ENCODE assay signal across 10 mouse cellular contexts in the genomic region with DNA sequence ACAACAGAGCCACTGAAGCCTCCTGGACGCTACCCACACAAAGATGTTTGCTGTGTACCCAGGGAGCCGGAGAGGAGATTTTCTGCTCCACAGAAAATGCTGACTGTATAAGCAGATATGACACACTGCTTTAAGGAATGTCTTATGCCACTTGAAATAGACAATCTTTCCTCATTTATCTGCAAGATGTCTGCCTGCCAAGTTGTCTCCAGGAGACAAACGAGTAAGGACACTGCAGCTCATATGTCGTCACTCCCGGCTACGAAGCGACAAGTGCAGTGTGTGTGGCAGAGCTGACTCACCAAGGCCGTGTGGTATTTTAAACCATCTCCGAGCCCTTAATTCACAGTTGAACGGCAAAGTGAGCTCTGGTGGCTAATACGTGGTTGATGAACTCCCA. TPM values are rescaled to one million over a fixed set of nuclear protein-coding genes. Genes with fewer than 3 reads are reported as not detected.
DNase-seq lines count a peak whose midpoint lies in the region; ATAC-seq and TF ChIP-seq lines count a peak whose summit lies in the region.
"Had no signal": no experiment of that assay in that cellular context is flagged by ENCODE, and none has a peak within 500 bp of the region (broad histone marks: within the 10 kb centered on the region; RNA-seq: fewer than 3 reads in every experiment).

No protein-coding gene starts in this region.

- no peaks in the 10 kb centered on the region for H3K36me3 ChIP-seq in hindbrain, postnatal 0 days (ENCODE audit: insufficient read depth, low read length)
- H3K36me3 ChIP-seq in hindbrain, embryonic 13.5 days: no peaks in the 10 kb centered on the region
- H3K36me3 ChIP-seq: lung, embryonic 15.5 days had no signal

- TF ChIP-seq CTCF in hindbrain, postnatal 0 days (IDR thresholded peaks at IDR 0.05; ENCODE audit: low read depth): no peak

- no peaks in the 10 kb centered on the region for H3K9me3 ChIP-seq in hindbrain, postnatal 0 days (ENCODE audit: low read length)
- H3K9me3 ChIP-seq in hindbrain, embryonic 13.5 days: no peaks in the 10 kb centered on the region
- H3K9me3 ChIP-seq: lung, embryonic 15.5 days had no signal

- H3K27ac ChIP-seq in hindbrain, postnatal 0 days: peak overlapping the region; percentile 15; the same call in 1 of the 2 replicates
- H3K27ac ChIP-seq in hindbrain, embryonic 13.5 days: no peak overlapping the region
- H3K27ac ChIP-seq: kidney, postnatal 0 days; lung, embryonic 15.5 days had no signal

- no peak overlapping the region for H3K4me2 ChIP-seq in hindbrain, postnatal 0 days (ENCODE audit: low read depth, low read length)
- H3K4me2 ChIP-seq in hindbrain, embryonic 13.5 days: no peak overlapping the region
- H3K4me2 ChIP-seq: lung, embryonic 15.5 days had no signal

- 0 out of 2 replicates have a peak, but pooled peaks cover 13% of the 10 kb centered on the region for H3K4me1 ChIP-seq in hindbrain, postnatal 0 days (ENCODE audit: insufficient read depth, low read length)
- peaks cover 30% of the 10 kb centered on the region for H3K4me1 ChIP-seq in hindbrain, embryonic 13.5 days (replicated peaks)

- H3K4me3 ChIP-seq in hindbrain, postnatal 0 days (ENCODE audit: low read length): no peak overlapping the region
- H3K4me3 ChIP-seq in hindbrain, embryonic 13.5 days: no peak overlapping the region
- H3K4me3 ChIP-seq: lung, embryonic 15.5 days had no signal

- no peaks in the 10 kb centered on the region for H3K27me3 ChIP-seq in hindbrain, postnatal 0 days (ENCODE audit: insufficient read depth, low read length)
- no peaks in the 10 kb centered on the region for H3K27me3 ChIP-seq in hindbrain, embryonic 13.5 days
- H3K27me3 ChIP-seq: lung, embryonic 15.5 days had no signal

- peak; percentile 21 for DNase-seq in hindbrain, postnatal 0 days (ENCODE audit: low spot score)
- peak; percentile 79 for DNase-seq in adrenal gland, postnatal 14 days
- peak; percentile 43 to 52 for DNase-seq in frontal cortex, postnatal 14 days (ENCODE audit: low spot score in 2 of 2)
- peak; percentile 87 for DNase-seq in right cerebral cortex, adult 18-20 months
- DNase-seq in urinary bladder, adult 2 months (ENCODE audit: low spot score): no peak
- no peak for DNase-seq in thymus, postnatal 25 days
- DNase-seq in spleen, postnatal 14 days (ENCODE audit: low spot score in 2 of 2): no peak

- peak; percentile 31; the same call in 1 of the 2 replicates for ATAC-seq in hindbrain, postnatal 0 days
- no peak for ATAC-seq in hindbrain, embryonic 13.5 days (ENCODE audit: low FRiP score)

- H3K9ac ChIP-seq in hindbrain, postnatal 0 days (replicated peaks; ENCODE audit: low read length): no peak overlapping the region
- no peak overlapping the region for H3K9ac ChIP-seq in hindbrain, embryonic 13.5 days
- H3K9ac ChIP-seq: lung, embryonic 15.5 days had no signal

- WGBS in hindbrain, postnatal 0 days: 59% methylated on average over 11 of the region's 11 CpGs
- 77% methylated on average over 11 of the region's 11 CpGs for WGBS in hindbrain, embryonic 13.5 days

RNA-seq across cellular contexts. Expression of a gene that starts 36.2 kb away (rescaled TPM):
- 526 and 585 TPM in 2 replicates for total RNA-seq in hindbrain, postnatal 0 days (2014; rRNA removed)
- polyA plus RNA-seq in hindbrain, postnatal 0 days (2015; fragmentation: Nextera tagmentation; extraction: Ambion mirVana): 487 and 498 TPM in 2 replicates
- 338 and 343 TPM in 2 replicates for polyA plus RNA-seq in hindbrain, embryonic 13.5 days (2015; fragmentation: Nextera tagmentation; extraction: Ambion mirVana)
- total RNA-seq in adrenal gland, postnatal 14 days (2021): 299 and 320 TPM in 2 replicates
- polyA plus RNA-seq in urinary bladder, adult 2 months (2012; rRNA removed): 341 and 459 TPM in 2 replicates

Comparison
In these comparisons a context has a peak if more than half of its experiments do, and no peak if none do; other contexts are left out.
1. DNase-seq: peak in hindbrain, postnatal 0 days (single experiment), adrenal gland, postnatal 14 days (single experiment), frontal cortex, postnatal 14 days (2 of 2) and right cerebral cortex, adult 18-20 months (single experiment); none in urinary bladder, adult 2 months (single experiment), thymus, postnatal 25 days (single experiment) and spleen, postnatal 14 days (0 of 2).